Mouse (Mus musculus) T-helper 17 cell (primary cell): Measurements from ENCODE around the gene Fgfr3.

Experiments
- in situ Hi-C, 2 experiments: fragments of 300-600 bp; cut with MboI, MseI; formaldehyde crosslinking; loops; 1 replicate in 1 of 2; 2 replicates in 1 of 2; pipeline ENCODE4 v1.15.1; 2025; ENCODE audit warnings: high pct_unique_total_duplicates in 2 of 2

Gene Fgfr3

GRCm38 (mm10) chr5:33730516-33730915, 9.0 kb downstream of the Fgfr3 start:
- in situ Hi-C loops = loop anchor here in 1 of 2 experiments (5.0 kb wide), 1 partner anchor 43 kb away; no protein-coding TSS in a partner anchor

- in situ Hi-C loops = loop anchor here in 1 of 2 experiments (5.0 kb wide), 1 partner anchor 44 kb away; no protein-coding TSS in a partner anchor
Observed at GRCm38 (mm10) chr5:33731051-33731450, 9.6 kb downstream of the Fgfr3 start.

GRCm38 (mm10) chr5:33733837-33734236, 12.4 kb downstream of the Fgfr3 start:
- in situ Hi-C loops = loop anchor here in 1 of 2 experiments (5.0 kb wide), 1 partner anchor 47 kb away; no protein-coding TSS in a partner anchor

GRCm38 (mm10) chr5:33735412-33736092, 14.1 kb downstream of the Fgfr3 start:
- in situ Hi-C loops = no loop called here

- in situ Hi-C loops = no loop called here
Observed at GRCm38 (mm10) chr5:33736230-33736629, 14.8 kb downstream of the Fgfr3 start.

- in situ Hi-C loops = no loop called here
Observed at GRCm38 (mm10) chr5:33737903-33738321, 16.4 kb downstream of the Fgfr3 start.

GRCm38 (mm10) chr5:33738341-33738740, 16.9 kb downstream of the Fgfr3 start:
- in situ Hi-C loops = no loop called here

GRCm38 (mm10) chr5:33740548-33740947, 19.1 kb downstream of the Fgfr3 start:
- in situ Hi-C loops = loop anchor here in 1 of 2 experiments (10.0 kb wide), 1 partner anchor 964 kb away; no protein-coding TSS in a partner anchor

GRCm38 (mm10) chr5:33743481-33743880, 22.0 kb downstream of the Fgfr3 start:
- in situ Hi-C loops = loop anchor here in 1 of 2 experiments (10.0 kb wide), 1 partner anchor 961 kb away; no protein-coding TSS in a partner anchor

GRCm38 (mm10) chr5:33777195-33777594, 55.7 kb downstream of the Fgfr3 start:
- in situ Hi-C loops = no loop called here

GRCm38 (mm10) chr5:33781964-33782344, 60.5 kb downstream of the Fgfr3 start:
- in situ Hi-C loops = no loop called here

- in situ Hi-C loops = no loop called here
Observed at GRCm38 (mm10) chr5:33782345-33782998, 61.0 kb downstream of the Fgfr3 start, which contains the start of gene Letm1. Letm1 (minus strand) TSS chr5:33782817.

GRCm38 (mm10) chr5:33782999-33783390, 61.5 kb downstream of the Fgfr3 start:
- in situ Hi-C loops = no loop called here
